Mouse (Mus musculus): ENCODE measurements around the gene Prkch.

DNA sequence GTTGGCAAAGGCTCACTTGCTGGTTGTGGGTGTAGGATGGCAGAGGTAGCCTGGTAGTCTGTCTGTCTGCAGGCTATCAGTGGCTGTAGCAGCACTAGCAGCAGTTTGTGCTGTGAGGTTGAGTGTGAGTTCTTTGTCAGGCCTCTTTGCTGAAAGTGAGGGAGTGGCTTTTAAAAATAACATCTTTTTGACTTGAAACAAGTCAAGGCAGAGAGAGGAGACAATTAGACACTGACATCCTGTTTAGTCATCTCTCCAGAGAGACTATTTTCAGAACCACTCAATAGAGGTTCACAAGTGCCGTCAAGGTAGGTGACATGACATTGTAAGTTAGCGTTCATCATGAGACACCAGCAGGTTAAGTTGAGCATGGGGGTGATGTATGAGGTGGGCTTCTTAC lies 63.1 kb downstream of the Prkch start:
- TF ChIP-seq CTCF (IDR thresholded peaks at IDR 0.05; ENCODE audit: low read depth, low read length) (no peak), GATA1 (IDR thresholded peaks at IDR 0.05; ENCODE audit: borderline replicate concordance, low read length) (no peak), POLR2AphosphoS5 (IDR thresholded peaks at IDR 0.05; ENCODE audit: insufficient replicate concordance, low read depth, low read length) (no peak)
